Mouse (Mus musculus) c-Kit-positive CD71-positive TER-119-positive erythroid progenitor cells, embryonic 14.5 days (primary cell): Measurements from ENCODE around the gene Pmis2.

Source experiments
- DNase-seq: peaks from one replicate; pipeline ENCODE4 v3.0.0-alpha.2; 2013; ENCODE audit warnings: low spot score

The Pmis2 gene

GRCm38 (mm10) chr7:30633762-30634412 lies 37.5 kb downstream of the Pmis2 start:
- DNase-seq = no peak

GRCm38 (mm10) chr7:30629013-30629412 lies 42.4 kb downstream of the Pmis2 start:
- DNase-seq = no peak

DNA sequence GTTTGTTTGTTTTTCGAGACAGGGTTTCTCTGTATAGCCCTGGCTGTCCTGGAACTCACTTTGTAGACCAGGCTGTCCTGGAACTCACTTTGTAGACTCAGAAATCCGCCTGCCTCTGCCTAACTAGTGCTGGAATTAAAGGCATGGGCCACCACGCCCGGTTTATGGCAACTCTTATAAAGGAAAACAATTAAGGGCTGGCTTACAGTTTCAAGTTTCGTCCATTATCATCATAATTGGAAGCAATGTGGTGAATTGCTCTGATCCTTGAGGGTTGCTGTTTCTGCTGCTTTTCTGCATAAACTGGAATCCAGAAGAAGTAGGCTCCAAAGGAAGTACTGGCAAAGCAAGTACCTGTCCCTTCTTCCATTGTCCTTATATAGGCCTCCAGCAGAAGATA lies 44.8 kb downstream of the Pmis2 start:
- no peak for DNase-seq

- peak; percentile 88 for DNase-seq
Measured at GRCm38 (mm10) chr7:30625530-30626384, 45.6 kb downstream of the Pmis2 start, which contains the start of gene Cox6b1. Cox6b1 (minus strand) TSS chr7:30626151.
